Mouse (Mus musculus) lung, embryonic 14.5 days (tissue): ENCODE results near the gene Car6. TPM values are rescaled to one million over a fixed set of nuclear protein-coding genes. Genes with fewer than 3 reads are reported as not detected.
A peak's percentile ranks its signal among the peaks of the same experiment; 100 is the strongest.

Source experiments
- ATAC-seq: fragments of 200-750 bp; cut with Nextera tagmentation; 2 replicates; pipeline ENCODE4 v1.8.0; 2017; ENCODE audit warnings: mild to moderate bottlenecking, moderate TSS enrichment, moderate library complexity; ENCODE audit not compliant: insufficient read depth
- DNase-seq: peaks from one replicate; pipeline ENCODE4 v3.0.0-alpha.2; 2015
- H3K27ac ChIP-seq: fragments of 300-500 bp; sonication (generic); 2 replicates; pipeline ENCODE4 v1.5.1; 2014; ENCODE audit warnings: low read depth, mild to moderate bottlenecking, moderate library complexity
- H3K27me3 ChIP-seq: fragments of 300-500 bp; sonication (generic); 2 replicates; pipeline ENCODE4 v1.6.1; 2014; ENCODE audit warnings: low read length, control low read depth; ENCODE audit not compliant: insufficient read depth
- H3K36me3 ChIP-seq: fragments of 300-500 bp; sonication (generic); 2 replicates; pipeline ENCODE4 v1.6.1; 2014; ENCODE audit warnings: control low read depth; ENCODE audit not compliant: insufficient read depth
- H3K4me1 ChIP-seq: fragments of 300-500 bp; sonication (generic); 2 replicates; pipeline ENCODE4 v1.6.1; 2014; ENCODE audit warnings: antibody characterized with exemption, control low read depth; ENCODE audit not compliant: insufficient read depth
- H3K4me2 ChIP-seq: fragments of 300-500 bp; sonication (generic); 2 replicates; pipeline ENCODE4 v1.6.1; 2014; ENCODE audit warnings: mild to moderate bottlenecking
- H3K4me3 ChIP-seq: fragments of 300-500 bp; sonication (generic); 2 replicates; pipeline ENCODE4 v1.5.1; 2014; ENCODE audit warnings: low read depth, low read length
- H3K9ac ChIP-seq: fragments of 300-500 bp; sonication (generic); 2 replicates; pipeline ENCODE4 v1.6.1; 2014
- H3K9me3 ChIP-seq: fragments of 300-500 bp; sonication (generic); 2 replicates; pipeline ENCODE4 v1.6.1; 2016; ENCODE audit warnings: low read depth, low read length, control low read depth
- CTCF ChIP-seq: IDR thresholded peaks from 2 replicates; pipeline ENCODE4 v1.5.1; 2016; ENCODE audit warnings: antibody characterized with exemption, low read depth
- WGBS: fragments of 180-500 bp; shearing (Covaris S2); extraction: QIAGEN DNeasy Blood & Tissue Kit; methylation state at CpG from one replicate; pipeline ENCODE4 v1.1.7; 2014; 5-methylcytosine and 5-hydroxymethylcytosine counted together
- polyA plus RNA-seq: library from polyadenylated mRNA; unstranded; fragments of >200 nt; fragmentation: Nextera tagmentation; extraction: Ambion mirVana; gene quantifications from 2 replicates; pipeline ENCODE4 v1.2.1, GENCODE M21; 2014

Car6 gene
- polyA plus RNA-seq, 1 experiment from 2014 or later: not detected

DNA sequence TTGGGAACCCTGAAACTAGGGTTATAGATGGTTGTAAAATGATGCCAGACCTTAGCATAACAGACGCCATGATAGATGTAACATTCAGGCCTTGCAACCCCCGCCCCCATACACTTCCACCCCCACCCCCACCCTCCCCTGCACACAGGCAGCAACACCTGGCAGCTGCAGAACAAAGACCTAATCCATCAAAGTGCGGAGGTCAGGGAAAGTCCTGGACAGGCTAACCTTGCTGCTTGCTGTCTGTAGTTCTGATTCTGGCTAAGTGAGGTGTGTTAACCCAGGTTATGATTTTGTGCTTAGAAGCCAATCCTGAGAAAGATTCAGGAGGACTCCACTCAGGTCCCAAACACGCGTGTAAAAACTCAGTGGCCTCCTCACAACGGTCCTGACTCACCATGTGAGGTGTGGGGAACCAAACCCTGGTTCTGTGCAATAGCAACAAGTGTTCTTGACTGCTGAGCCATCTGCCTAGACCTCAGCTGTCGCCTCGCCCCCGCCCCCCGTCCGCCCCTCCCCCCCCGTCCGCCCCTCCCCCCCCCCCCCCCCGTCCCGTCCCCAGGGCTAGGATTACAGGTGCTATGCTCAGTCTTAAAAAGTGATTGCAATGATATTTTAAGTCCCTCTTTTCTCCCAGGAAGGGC lies 28.7 kb upstream of the Car6 start:
- 36% methylated on average over 8 of the region's 15 CpGs for WGBS
- no peak for TF ChIP-seq CTCF
- no peak for ATAC-seq

GRCm38 (mm10) chr4:150228581-150229348 lies 27.6 kb upstream of the Car6 start:
- no peaks in the 10 kb centered on the region for H3K9me3 ChIP-seq
- H3K4me2 ChIP-seq: no peak overlapping the region
- no peak for TF ChIP-seq CTCF
- WGBS: 40% methylated on average over 7 of the region's 7 CpGs
- H3K4me1 ChIP-seq: peaks cover 11% of the 10 kb centered on the region; the same call in 1 of the 2 replicates
- ATAC-seq (peak; percentile 12; the same call in 1 of the 2 replicates), DNase-seq (peak; percentile 17)
- no peaks in the 10 kb centered on the region for H3K36me3 ChIP-seq
- no peak overlapping the region for H3K4me3 ChIP-seq
- H3K9ac ChIP-seq: no peak overlapping the region
- no peak overlapping the region for H3K27ac ChIP-seq
- H3K27me3 ChIP-seq: no peaks in the 10 kb centered on the region

More for the DNA sequence above, 28.7 kb upstream of the Car6 start:
- Histone ChIP-seq H3K9me3 (no peaks in the 10 kb centered on the region), H3K9ac (no peak overlapping the region), H3K4me3 (no peak overlapping the region), H3K4me1 (peaks cover 11% of the 10 kb centered on the region; the same call in 1 of the 2 replicates), H3K27ac (no peak overlapping the region), H3K36me3 (no peaks in the 10 kb centered on the region), H3K27me3 (no peaks in the 10 kb centered on the region), H3K4me2 (no peak overlapping the region)
- DNase-seq: no peak

GRCm38 (mm10) chr4:150226818-150227688 lies 25.9 kb upstream of the Car6 start:
- no peak overlapping the region for H3K4me2 ChIP-seq
- 67% methylated on average over 6 of the region's 7 CpGs for WGBS
- no peak overlapping the region for H3K4me3 ChIP-seq
- H3K9ac ChIP-seq: no peak overlapping the region
- no peaks in the 10 kb centered on the region for H3K27me3 ChIP-seq
- no peaks in the 10 kb centered on the region for H3K36me3 ChIP-seq
- no peak for DNase-seq
- peaks cover 11% of the 10 kb centered on the region; the same call in 1 of the 2 replicates for H3K4me1 ChIP-seq
- H3K27ac ChIP-seq: peak overlapping the region; percentile 36; the same call in 1 of the 2 replicates
- no peaks in the 10 kb centered on the region for H3K9me3 ChIP-seq
- no peak for TF ChIP-seq CTCF
- ATAC-seq: no peak; the same call in 1 of the 2 replicates

DNA sequence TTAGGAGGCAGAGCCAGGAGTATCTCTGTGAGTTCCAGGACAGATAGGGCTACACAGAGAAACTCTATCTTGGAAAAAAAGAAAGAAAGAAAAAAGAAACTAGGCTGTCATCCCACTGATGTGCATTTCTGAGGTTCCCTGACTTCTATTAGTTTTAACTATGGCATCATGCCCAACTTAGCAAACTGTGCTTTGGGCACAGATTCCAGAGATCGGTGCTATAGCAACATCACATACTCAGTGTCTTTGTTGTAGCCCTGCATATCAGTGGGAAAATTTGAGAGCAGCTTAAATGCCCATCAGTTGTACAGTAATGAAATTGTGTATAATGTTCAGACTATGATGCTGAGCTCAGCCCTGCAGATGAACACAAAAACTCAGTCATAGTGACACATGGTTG lies 24.6 kb upstream of the Car6 start:
- peaks cover 6% of the 10 kb centered on the region; the same call in 1 of the 2 replicates for H3K4me1 ChIP-seq
- H3K36me3 ChIP-seq: no peaks in the 10 kb centered on the region
- no peak overlapping the region for H3K4me2 ChIP-seq
- ATAC-seq: no peak
- TF ChIP-seq CTCF: no peak
- DNase-seq: no peak
- H3K9me3 ChIP-seq: no peaks in the 10 kb centered on the region
- no peak overlapping the region for H3K9ac ChIP-seq
- H3K4me3 ChIP-seq: no peak overlapping the region
- WGBS: 83% methylated on average over 1 of the region's 1 CpGs
- no peaks in the 10 kb centered on the region for H3K27me3 ChIP-seq
- H3K27ac ChIP-seq: no peak overlapping the region

DNA sequence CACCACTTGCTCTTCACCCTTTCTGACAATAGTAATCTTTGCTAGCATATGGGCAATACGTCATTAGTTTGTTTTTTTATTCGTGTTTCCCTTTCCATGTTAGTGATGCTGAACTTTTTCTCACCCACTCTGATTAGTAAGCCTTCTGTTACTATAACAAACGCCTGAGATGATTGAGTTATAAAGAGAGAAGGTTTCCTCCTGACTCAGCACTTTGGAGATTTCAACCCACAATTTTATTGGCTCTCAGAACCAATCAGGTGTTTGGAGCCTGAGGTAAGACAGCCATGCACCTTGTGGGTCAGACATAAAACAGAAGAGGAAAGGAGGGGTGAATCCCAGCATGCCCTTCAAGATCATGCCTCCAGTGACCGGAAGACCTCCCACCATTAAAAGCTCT lies 22.7 kb upstream of the Car6 start:
- Histone ChIP-seq H3K9me3 (no peaks in the 10 kb centered on the region), H3K27me3 (no peaks in the 10 kb centered on the region), H3K4me3 (no peak overlapping the region), H3K27ac (no peak overlapping the region), H3K4me1 (peaks cover 7% of the 10 kb centered on the region; the same call in 1 of the 2 replicates), H3K4me2 (no peak overlapping the region), H3K9ac (no peak overlapping the region), H3K36me3 (no peaks in the 10 kb centered on the region)
- TF ChIP-seq CTCF: no peak
- 78% methylated on average over 4 of the region's 4 CpGs for WGBS
- DNase-seq: no peak
- ATAC-seq: no peak

GRCm38 (mm10) chr4:150221017-150221640 lies 20.0 kb upstream of the Car6 start:
- peak overlapping the region; percentile 18 for H3K4me3 ChIP-seq
- peaks cover 2% of the 10 kb centered on the region; the same call in 1 of the 2 replicates for H3K4me1 ChIP-seq
- H3K36me3 ChIP-seq: no peaks in the 10 kb centered on the region
- H3K27me3 ChIP-seq: no peaks in the 10 kb centered on the region
- ATAC-seq: 0 out of 2 replicates have a peak, but pooled peaks have one; percentile 10
- H3K4me2 ChIP-seq: peak overlapping the region; percentile 58
- no peaks in the 10 kb centered on the region for H3K9me3 ChIP-seq
- no peak overlapping the region for H3K9ac ChIP-seq
- 42% methylated on average over 10 of the region's 10 CpGs for WGBS
- DNase-seq: no peak
- no peak for TF ChIP-seq CTCF
- no peak overlapping the region for H3K27ac ChIP-seq
